Mouse (Mus musculus): Measurements from ENCODE around the gene Slc6a1.

DNA sequence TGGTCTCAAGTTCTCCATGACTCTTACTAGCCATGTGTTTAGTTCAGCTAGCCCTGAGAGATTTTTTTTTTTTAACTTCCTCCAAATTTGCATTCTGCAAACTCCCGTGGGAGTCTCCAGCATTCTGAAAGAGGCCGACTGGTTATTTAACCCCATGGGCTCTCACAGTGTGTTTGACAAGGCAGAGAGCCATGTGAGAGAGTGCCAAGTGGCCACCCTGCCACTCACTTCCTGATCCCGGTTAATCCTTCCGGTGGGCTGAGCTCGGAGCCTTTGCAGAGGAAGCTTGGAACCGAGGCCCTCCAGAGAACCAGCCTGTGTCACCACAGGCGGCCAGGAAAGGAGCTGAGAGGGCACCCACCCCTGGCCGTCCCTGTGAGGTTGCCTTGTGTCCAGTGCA lies 11.1 kb downstream of the Slc6a1 start:
- TF ChIP-seq CTCF (IDR thresholded peaks at IDR 0.05; ENCODE audit: low read depth, low read length) (no peak), POLR2A (IDR thresholded peaks at IDR 0.05; ENCODE audit: extremely low read depth, insufficient read depth, low read length) (no peak)

Data from liver, adult 2 months (tissue).